In genomic region chr5:140771612-140772011, GRCm38 (mm10) we compare ENCODE assay signal across 8 mouse cellular contexts. TPM values are rescaled to one million over a fixed set of nuclear protein-coding genes. Genes with fewer than 3 reads are reported as not detected.
DNase-seq lines count a peak whose midpoint lies in the region; ATAC-seq lines count a peak whose summit lies in the region.

No protein-coding gene starts in this region.

- no peaks in the 10 kb centered on the region for H3K27me3 ChIP-seq in lung, embryonic 16.5 days (ENCODE audit: control insufficient read depth, insufficient read depth, low read depth, low read length)
- H3K27me3 ChIP-seq in embryonic facial prominence, embryonic 14.5 days (replicated peaks; ENCODE audit: control insufficient read depth, insufficient read depth, low read length), result no peaks in the 10 kb centered on the region
- no peaks in the 10 kb centered on the region for H3K27me3 ChIP-seq in intestine, embryonic 15.5 days (replicated peaks)
- no peaks in the 10 kb centered on the region for H3K27me3 ChIP-seq in neural tube, embryonic 14.5 days (ENCODE audit: control insufficient read depth, insufficient read depth, low read length)

- WGBS in lung, embryonic 16.5 days, result 42% methylated on average over 6 of the region's 6 CpGs
- 34% methylated on average over 6 of the region's 6 CpGs for WGBS in embryonic facial prominence, embryonic 14.5 days
- 33% methylated on average over 6 of the region's 6 CpGs for WGBS in intestine, embryonic 15.5 days
- WGBS in neural tube, embryonic 14.5 days, result 51% methylated on average over 6 of the region's 6 CpGs

- H3K4me2 ChIP-seq in lung, embryonic 16.5 days (ENCODE audit: low read depth, low read length), result no peak overlapping the region
- 0 out of 2 replicates have a peak overlapping the region, but pooled peaks have one; percentile 3 for H3K4me2 ChIP-seq in embryonic facial prominence, embryonic 14.5 days (ENCODE audit: low read depth, low read length)
- 0 out of 2 replicates have a peak overlapping the region, but pooled peaks have one; percentile 2 for H3K4me2 ChIP-seq in intestine, embryonic 15.5 days (replicated peaks)
- no peak overlapping the region for H3K4me2 ChIP-seq in neural tube, embryonic 14.5 days (ENCODE audit: low read depth, low read length)

- no peak overlapping the region for H3K9ac ChIP-seq in lung, embryonic 16.5 days (ENCODE audit: low read length)
- H3K9ac ChIP-seq in embryonic facial prominence, embryonic 14.5 days (ENCODE audit: low read depth, low read length), result no peak overlapping the region
- no peak overlapping the region for H3K9ac ChIP-seq in intestine, embryonic 15.5 days
- 0 out of 2 replicates have a peak overlapping the region, but pooled peaks have one; percentile 21 for H3K9ac ChIP-seq in neural tube, embryonic 14.5 days (replicated peaks; ENCODE audit: low read depth, low read length)

- H3K27ac ChIP-seq in lung, embryonic 16.5 days (ENCODE audit: low read length), result peak overlapping the region; percentile 71
- peak overlapping the region; percentile 72 for H3K27ac ChIP-seq in embryonic facial prominence, embryonic 14.5 days (replicated peaks; ENCODE audit: low read depth, low read length)
- peak overlapping the region; percentile 74 for H3K27ac ChIP-seq in intestine, embryonic 15.5 days
- H3K27ac ChIP-seq in neural tube, embryonic 14.5 days (ENCODE audit: low read depth, low read length), result peak overlapping the region; percentile 72

- no peak for DNase-seq in lung, postnatal 36 days
- peak; percentile 68 for DNase-seq in embryonic facial prominence, embryonic 14.5 days (ENCODE audit: low spot score)
- no peak for DNase-seq in right cerebral cortex, postnatal 4 days
- no peak for DNase-seq in urinary bladder, postnatal 14 days (ENCODE audit: low spot score)
- no peak for DNase-seq in gastrocnemius, postnatal 10 days

- H3K4me3 ChIP-seq in lung, embryonic 16.5 days (ENCODE audit: low read length), result no peak overlapping the region
- H3K4me3 ChIP-seq in embryonic facial prominence, embryonic 14.5 days (ENCODE audit: low read depth, low read length), result no peak overlapping the region
- H3K4me3 ChIP-seq in intestine, embryonic 15.5 days (replicated peaks), result no peak overlapping the region
- H3K4me3 ChIP-seq in neural tube, embryonic 14.5 days (ENCODE audit: low read depth, low read length), result no peak overlapping the region

- H3K36me3 ChIP-seq in lung, embryonic 16.5 days (ENCODE audit: control insufficient read depth, insufficient read depth, low read length), result no peaks in the 10 kb centered on the region
- no peaks in the 10 kb centered on the region for H3K36me3 ChIP-seq in embryonic facial prominence, embryonic 14.5 days (ENCODE audit: control insufficient read depth, insufficient read depth, low read length)
- H3K36me3 ChIP-seq in intestine, embryonic 15.5 days, result no peaks in the 10 kb centered on the region
- H3K36me3 ChIP-seq in neural tube, embryonic 14.5 days (ENCODE audit: control insufficient read depth, insufficient read depth, low read length), result no peaks in the 10 kb centered on the region

- ATAC-seq in lung, embryonic 16.5 days (ENCODE audit: low read depth), result no peak
- peak; percentile 48 for ATAC-seq in embryonic facial prominence, embryonic 14.5 days (ENCODE audit: low read depth)
- peak; percentile 35; the same call in 1 of the 2 replicates for ATAC-seq in intestine, embryonic 15.5 days
- no peak for ATAC-seq in neural tube, embryonic 14.5 days (ENCODE audit: low read depth)

- peaks cover 37% of the 10 kb centered on the region for H3K4me1 ChIP-seq in lung, embryonic 16.5 days (replicated peaks; ENCODE audit: control insufficient read depth, insufficient read depth, low read length)
- H3K4me1 ChIP-seq in embryonic facial prominence, embryonic 14.5 days (ENCODE audit: control insufficient read depth, insufficient read depth, low read length), result peaks cover 22% of the 10 kb centered on the region
- H3K4me1 ChIP-seq in intestine, embryonic 15.5 days (replicated peaks), result peaks cover 40% of the 10 kb centered on the region
- H3K4me1 ChIP-seq in neural tube, embryonic 14.5 days (ENCODE audit: control insufficient read depth, insufficient read depth, low read length), result peaks cover 19% of the 10 kb centered on the region

- H3K9me3 ChIP-seq in lung, embryonic 16.5 days (ENCODE audit: control insufficient read depth, low read length), result no peaks in the 10 kb centered on the region
- H3K9me3 ChIP-seq in embryonic facial prominence, embryonic 14.5 days (ENCODE audit: control insufficient read depth, low read length), result no peaks in the 10 kb centered on the region
- H3K9me3 ChIP-seq in intestine, embryonic 15.5 days, result no peaks in the 10 kb centered on the region
- no peaks in the 10 kb centered on the region for H3K9me3 ChIP-seq in neural tube, embryonic 14.5 days (ENCODE audit: control insufficient read depth, low read length)

RNA-seq across cellular contexts. Expression of gene Amz1, which starts 47.7 kb away (rescaled TPM):
- 1.1 and 1.4 TPM in 2 replicates for polyA plus RNA-seq in lung, embryonic 16.5 days (2015; fragmentation: Nextera tagmentation; extraction: Ambion mirVana)
- 0.54 and 0.87 TPM in 2 replicates for polyA plus RNA-seq in embryonic facial prominence, embryonic 14.5 days (2014; fragmentation: Nextera tagmentation; extraction: Ambion mirVana)
- 1.1 TPM in 2 replicates for polyA plus RNA-seq in intestine, embryonic 15.5 days (2015; fragmentation: Nextera tagmentation; extraction: Ambion mirVana)
- 2.6 and 2.9 TPM in 2 replicates for polyA plus RNA-seq in neural tube, embryonic 14.5 days (2014; fragmentation: Nextera tagmentation; extraction: Ambion mirVana)
- total RNA-seq in gastrocnemius, postnatal 10 days (2021), result 1 to 10 TPM in 1 of 2 experiments, under 1 TPM in 1; 0.45 to 1.1 TPM

RNA-seq across cellular contexts. Expression of gene Gna12, which starts 58.6 kb away (rescaled TPM):
- 8.4 and 8.5 TPM in 2 replicates for polyA plus RNA-seq in lung, embryonic 16.5 days (2015; fragmentation: Nextera tagmentation; extraction: Ambion mirVana)
- 23.4 and 28.9 TPM in 2 replicates for polyA plus RNA-seq in embryonic facial prominence, embryonic 14.5 days (2014; fragmentation: Nextera tagmentation; extraction: Ambion mirVana)
- 29.5 and 37.8 TPM in 2 replicates for polyA plus RNA-seq in intestine, embryonic 15.5 days (2015; fragmentation: Nextera tagmentation; extraction: Ambion mirVana)
- polyA plus RNA-seq in neural tube, embryonic 14.5 days (2014; fragmentation: Nextera tagmentation; extraction: Ambion mirVana), result 17.0 and 19.5 TPM in 2 replicates
- total RNA-seq in gastrocnemius, postnatal 10 days (2021), result 10 to 100 TPM; 38.2 to 42.4 TPM

Comparison
In these comparisons a context has a peak if more than half of its experiments do, and no peak if none do; other contexts are left out.
1. ATAC-seq: peak in embryonic facial prominence, embryonic 14.5 days (single experiment) and intestine, embryonic 15.5 days (single experiment); none in lung, embryonic 16.5 days (single experiment) and neural tube, embryonic 14.5 days (single experiment).
2. H3K4me2 ChIP-seq: peak in embryonic facial prominence, embryonic 14.5 days (single experiment) and intestine, embryonic 15.5 days (single experiment); none in lung, embryonic 16.5 days (single experiment) and neural tube, embryonic 14.5 days (single experiment).
3. Peak in every context shown above with its lines, with median percentiles within 50 percentile points of each other: H3K27ac ChIP-seq.